ENCODE assay signal across 8 mouse cellular contexts in the genomic region with DNA sequence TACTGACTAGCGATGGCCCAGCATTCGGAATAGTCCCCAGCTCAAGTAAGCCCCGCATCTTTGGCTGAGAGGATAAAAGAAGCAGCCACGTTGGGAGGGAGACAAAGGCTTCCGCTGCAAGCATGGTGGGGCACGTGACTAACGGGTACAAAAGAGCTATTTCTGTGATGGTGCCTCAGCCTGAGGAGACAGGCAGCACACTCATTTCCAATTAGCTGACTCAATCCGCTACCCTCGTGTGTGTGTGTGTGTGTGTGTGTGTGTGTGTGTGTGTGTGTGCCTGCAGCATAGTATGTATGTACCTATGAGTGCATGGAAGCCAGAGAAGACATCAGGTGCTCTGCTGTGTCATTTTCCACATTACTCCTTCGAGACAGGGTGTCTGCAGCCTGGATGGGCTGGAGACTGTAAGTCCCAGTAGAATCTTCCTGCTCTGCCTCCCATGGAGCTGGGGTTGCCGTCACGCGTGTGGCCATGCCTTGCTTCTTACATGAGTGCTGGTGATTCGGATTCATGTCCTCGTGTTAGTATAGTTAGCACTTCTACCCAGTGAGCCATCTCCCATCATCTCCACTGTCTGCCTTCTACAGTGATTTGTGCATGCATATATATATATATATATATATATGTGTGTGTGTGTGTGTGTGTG. TPM values are rescaled to one million over a fixed set of nuclear protein-coding genes. Genes with fewer than 3 reads are reported as not detected.
A peak's percentile ranks its signal among the peaks of the same experiment; 100 is the strongest.
DNase-seq lines count a peak whose midpoint lies in the region; ATAC-seq lines count a peak whose summit lies in the region.

No protein-coding gene starts in this region.

- peak; percentile 93 for ATAC-seq in frontal cortex, adult (ENCODE audit: low TSS enrichment)

- peak; percentile 17 for DNase-seq in cerebellum, adult 11-12 months
- DNase-seq in cerebellum, adult 11 months: no peak
- peak; percentile 36 to 39 for DNase-seq in left cerebral cortex, adult 18-20 months (ENCODE audit: low spot score in 2 of 2)
- peak; percentile 78 for DNase-seq in retina, postnatal 1 day
- no peak for DNase-seq in thymus, postnatal 36 days
- DNase-seq in lung, postnatal 36 days: no peak
- no peak for DNase-seq in gastrocnemius, adult 8-10 months (ENCODE audit: low spot score in 2 of 2)

RNA-seq across cellular contexts. Expression of a gene that starts 41.9 kb away (rescaled TPM):
- 10 to 100 TPM; 77.3 to 84.5 TPM for total RNA-seq in left cerebral cortex, adult 18-20 months (2021)
- 100 to 1,000 TPM; 102 to 132 (median 111) TPM for total RNA-seq in gastrocnemius, adult 8-10 months (2022)

RNA-seq across cellular contexts. Expression of a gene that starts 52.6 kb away (rescaled TPM):
- not detected for total RNA-seq in left cerebral cortex, adult 18-20 months (2021)
- not detected for total RNA-seq in gastrocnemius, adult 8-10 months (2022)

Comparison
In these comparisons a context has a peak if more than half of its experiments do, and no peak if none do; other contexts are left out.
1. DNase-seq: peak in cerebellum, adult 11-12 months (single experiment), left cerebral cortex, adult 18-20 months (2 of 2) and retina, postnatal 1 day (single experiment); none in cerebellum, adult 11 months (single experiment), thymus, postnatal 36 days (0 of 2), lung, postnatal 36 days (single experiment) and gastrocnemius, adult 8-10 months (0 of 2).